Mouse (Mus musculus) hindbrain, embryonic 12.5 days (tissue): ENCODE data around the gene Slc7a1. TPM values are rescaled to one million over a fixed set of nuclear protein-coding genes. Genes with fewer than 3 reads are reported as not detected.

Experiments
- ATAC-seq: fragments of 200-750 bp; cut with Nextera tagmentation; 2 replicates; pipeline ENCODE4 v1.8.0; 2017; ENCODE audit warnings: moderate TSS enrichment; ENCODE audit not compliant: low FRiP score
- H3K27ac ChIP-seq: fragments of 300-500 bp; sonication (generic); 2 replicates; pipeline ENCODE4 v1.5.1; 2016; ENCODE audit warnings: mild to moderate bottlenecking
- H3K27me3 ChIP-seq: fragments of 300-500 bp; sonication (generic); 2 replicates; pipeline ENCODE4 v1.6.1; 2016; ENCODE audit warnings: mild to moderate bottlenecking
- H3K36me3 ChIP-seq: fragments of 300-500 bp; sonication (generic); 2 replicates; pipeline ENCODE4 v1.6.1; 2016; ENCODE audit warnings: mild to moderate bottlenecking
- H3K4me1 ChIP-seq: fragments of 300-500 bp; sonication (generic); 2 replicates; pipeline ENCODE4 v1.6.1; 2016
- H3K4me2 ChIP-seq: fragments of 300-500 bp; sonication (generic); replicated peaks from 2 replicates; pipeline ENCODE4 v1.6.1; 2016; ENCODE audit warnings: mild to moderate bottlenecking
- H3K4me3 ChIP-seq: fragments of 300-500 bp; sonication (generic); 2 replicates; pipeline ENCODE4 v1.5.1; 2016; ENCODE audit warnings: mild to moderate bottlenecking
- H3K9ac ChIP-seq: fragments of 300-500 bp; sonication (generic); 2 replicates; pipeline ENCODE4 v1.6.1; 2016; ENCODE audit warnings: mild to moderate bottlenecking, moderate library complexity
- H3K9me3 ChIP-seq: fragments of 300-500 bp; sonication (generic); replicated peaks from 2 replicates; pipeline ENCODE4 v1.6.1; 2016; ENCODE audit warnings: mild to moderate bottlenecking
- WGBS: fragments of 180-500 bp; shearing (Covaris S2); methylation state at CpG from one replicate; pipeline ENCODE4 v1.1.7; 2016; 5-methylcytosine and 5-hydroxymethylcytosine counted together
- polyA plus RNA-seq: library from polyadenylated mRNA; unstranded; fragments of >200 nt; fragmentation: Nextera tagmentation; extraction: Ambion mirVana; gene quantifications from 2 replicates; pipeline ENCODE4 v1.2.1, GENCODE M21; 2016

The Slc7a1 gene
- polyA plus RNA-seq, 1 experiment from 2014 or later, result 15.4 TPM

DNA sequence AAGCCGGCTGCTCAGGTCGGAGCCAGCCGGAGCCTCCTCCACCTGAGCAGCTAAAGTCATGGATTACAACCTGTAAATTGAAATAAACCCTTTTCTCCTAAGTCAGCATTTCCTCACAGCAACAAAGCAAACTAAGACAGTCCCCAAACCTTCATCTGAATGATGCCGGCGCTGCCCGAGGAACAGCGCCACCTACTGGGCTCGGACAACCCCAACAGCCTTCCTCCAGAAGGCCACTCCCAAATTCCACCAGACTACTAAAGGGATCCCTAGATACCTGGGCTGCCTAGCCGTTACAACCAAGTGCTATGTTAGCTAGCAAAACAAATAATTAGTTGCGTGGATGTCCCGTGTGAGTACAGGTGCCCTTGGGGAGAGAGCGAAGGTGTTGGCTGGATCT is 24.2 kb downstream of the Slc7a1 start:
- Histone ChIP-seq H3K4me1 (no peaks in the 10 kb centered on the region), H3K27ac (no peak overlapping the region), H3K9me3 (no peaks in the 10 kb centered on the region), H3K9ac (no peak overlapping the region), H3K36me3 (no peaks in the 10 kb centered on the region), H3K4me3 (no peak overlapping the region), H3K4me2 (no peak overlapping the region), H3K27me3 (no peaks in the 10 kb centered on the region)
- 70% methylated on average over 12 of the region's 12 CpGs for WGBS
- ATAC-seq, result no peak

DNA sequence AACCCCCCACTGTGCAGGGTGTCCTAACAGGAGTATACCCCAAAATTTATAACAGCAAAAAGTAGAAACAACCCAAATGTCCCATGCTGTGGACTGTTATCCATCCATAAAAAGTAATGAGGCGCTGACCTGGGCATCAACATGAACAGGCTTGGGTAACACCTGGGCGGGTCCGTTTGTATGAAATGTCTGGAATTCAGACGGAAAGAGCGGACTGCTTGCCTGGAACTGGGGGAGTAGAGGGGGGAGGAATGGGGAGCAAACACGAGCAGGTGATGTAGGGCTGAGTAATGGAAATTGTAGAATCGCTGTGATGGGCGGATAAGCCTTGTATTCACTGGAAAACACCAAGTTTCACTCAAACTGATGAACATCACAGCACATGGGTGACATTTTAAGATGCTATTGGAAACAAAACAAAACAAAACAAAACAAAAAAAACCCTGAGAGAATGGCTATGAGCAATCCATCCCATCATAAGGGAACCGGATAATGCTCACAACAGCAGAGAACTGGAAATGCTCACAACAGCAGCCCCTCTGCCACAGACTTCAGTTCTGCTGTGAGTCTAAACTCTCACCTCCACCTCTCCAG is 26.5 kb downstream of the Slc7a1 start:
- no peak for ATAC-seq
- no peaks in the 10 kb centered on the region for H3K4me1 ChIP-seq
- 0 out of 2 replicates have a peak, but pooled peaks cover 4% of the 10 kb centered on the region for H3K9me3 ChIP-seq

DNA sequence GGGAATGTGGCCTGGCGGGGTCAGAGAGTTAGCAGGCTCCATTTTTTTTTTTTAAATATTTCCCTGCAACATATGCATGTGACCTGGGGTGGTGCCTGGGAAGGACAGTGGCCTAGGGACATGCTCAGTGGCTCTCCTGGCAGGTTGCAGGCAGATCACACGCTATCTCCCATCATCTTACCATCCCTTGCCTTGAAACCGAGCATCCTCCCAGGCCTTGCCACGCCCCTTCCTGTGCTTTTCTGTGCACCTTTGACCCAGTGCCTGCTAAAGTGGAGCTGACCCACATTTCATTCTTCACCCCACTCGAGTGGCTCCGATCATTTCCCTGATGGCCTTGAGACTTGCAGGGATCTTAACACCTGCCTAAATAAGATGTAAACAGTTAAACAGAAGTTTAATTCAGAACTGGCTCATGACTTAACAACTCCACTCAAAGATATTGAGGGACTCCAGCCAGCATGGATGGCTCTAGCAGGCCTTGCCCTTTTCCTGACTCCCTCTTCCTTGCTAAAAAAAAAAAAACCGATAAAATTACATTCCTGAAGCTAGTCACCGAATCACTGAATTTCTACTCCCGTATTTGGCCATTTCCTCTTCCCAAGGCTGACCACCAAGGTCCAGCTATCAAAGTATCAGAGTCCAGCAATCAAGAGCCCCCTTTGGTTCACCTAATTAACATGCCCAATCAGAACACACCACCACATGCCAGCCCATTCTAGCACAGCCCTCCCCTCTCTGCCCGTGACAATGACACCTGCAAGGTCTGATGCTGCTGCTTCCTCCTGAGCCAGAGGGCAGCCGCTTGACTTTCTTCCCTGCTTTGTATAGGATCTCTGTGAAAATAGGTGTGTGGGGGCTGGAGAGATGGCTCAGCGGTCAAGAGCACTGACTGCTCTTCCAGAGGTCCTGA is 27.4 kb downstream of the Slc7a1 start:
- Histone ChIP-seq H3K4me2 (no peak overlapping the region), H3K9ac (no peak overlapping the region), H3K27me3 (no peaks in the 10 kb centered on the region), H3K4me3 (no peak overlapping the region), H3K9me3 (0 out of 2 replicates have a peak, but pooled peaks cover 4% of the 10 kb centered on the region), H3K27ac (no peak overlapping the region), H3K36me3 (no peaks in the 10 kb centered on the region), H3K4me1 (no peaks in the 10 kb centered on the region)
- WGBS, result 85% methylated on average over 12 of the region's 12 CpGs
- no peak for ATAC-seq

More for the DNA sequence above, 26.5 kb downstream of the Slc7a1 start:
- H3K4me3 ChIP-seq, result no peak overlapping the region
- H3K27ac ChIP-seq, result no peak overlapping the region
- H3K9ac ChIP-seq, result no peak overlapping the region
- no peaks in the 10 kb centered on the region for H3K27me3 ChIP-seq
- 90% methylated on average over 9 of the region's 9 CpGs for WGBS
- no peak overlapping the region for H3K4me2 ChIP-seq
- no peaks in the 10 kb centered on the region for H3K36me3 ChIP-seq

DNA sequence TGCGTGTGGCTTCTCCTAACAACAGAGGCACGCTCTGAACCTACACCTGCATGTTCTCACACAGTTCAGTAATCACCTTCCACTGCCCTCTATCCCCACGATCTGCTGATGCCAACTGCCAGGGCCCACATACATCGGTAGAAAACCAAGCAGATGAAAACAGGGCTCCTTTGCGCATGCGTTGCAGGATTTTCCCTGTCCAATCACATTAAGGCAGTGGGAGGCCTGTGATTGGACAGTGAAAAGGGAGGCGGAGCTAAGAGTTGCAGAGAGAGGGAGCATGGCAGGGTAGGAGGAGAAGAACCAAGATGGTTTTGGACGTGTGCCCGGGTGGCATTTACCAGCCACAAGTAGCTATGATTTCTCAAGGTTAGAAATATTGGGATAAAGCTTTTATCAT is 28.3 kb downstream of the Slc7a1 start:
- Histone ChIP-seq H3K4me1 (no peaks in the 10 kb centered on the region), H3K27me3 (no peaks in the 10 kb centered on the region), H3K36me3 (no peaks in the 10 kb centered on the region), H3K9ac (no peak overlapping the region), H3K4me3 (no peak overlapping the region), H3K9me3 (0 out of 2 replicates have a peak, but pooled peaks cover 4% of the 10 kb centered on the region), H3K27ac (no peak overlapping the region), H3K4me2 (no peak overlapping the region)
- WGBS, result 92% methylated on average over 9 of the region's 9 CpGs
- ATAC-seq, result no peak

DNA sequence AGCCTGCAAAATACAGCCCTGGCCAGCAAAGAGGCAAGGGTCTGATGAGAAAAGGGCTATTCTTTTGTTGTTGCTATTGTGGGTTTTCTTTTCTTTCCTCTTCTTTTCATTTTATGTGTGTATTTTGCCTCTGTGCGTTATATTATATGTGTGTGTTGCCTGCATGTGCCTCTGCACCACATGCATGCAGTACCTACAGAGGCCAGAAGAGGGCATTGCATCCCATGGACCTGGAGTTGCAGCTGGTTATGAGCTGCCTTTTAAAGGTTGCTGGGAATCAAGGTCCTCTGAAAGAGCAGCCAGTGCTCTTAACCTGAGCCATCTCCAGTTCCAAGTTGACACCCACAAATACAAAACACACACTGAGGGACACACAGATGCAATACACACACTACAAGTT is 29.1 kb downstream of the Slc7a1 start:
- Histone ChIP-seq H3K4me3 (no peak overlapping the region), H3K36me3 (no peaks in the 10 kb centered on the region), H3K9me3 (0 out of 2 replicates have a peak, but pooled peaks cover 4% of the 10 kb centered on the region), H3K4me2 (no peak overlapping the region), H3K9ac (no peak overlapping the region), H3K27me3 (no peaks in the 10 kb centered on the region), H3K4me1 (no peaks in the 10 kb centered on the region), H3K27ac (no peak overlapping the region)
- ATAC-seq, result no peak
- 93% methylated on average over 1 of the region's 1 CpGs for WGBS

DNA sequence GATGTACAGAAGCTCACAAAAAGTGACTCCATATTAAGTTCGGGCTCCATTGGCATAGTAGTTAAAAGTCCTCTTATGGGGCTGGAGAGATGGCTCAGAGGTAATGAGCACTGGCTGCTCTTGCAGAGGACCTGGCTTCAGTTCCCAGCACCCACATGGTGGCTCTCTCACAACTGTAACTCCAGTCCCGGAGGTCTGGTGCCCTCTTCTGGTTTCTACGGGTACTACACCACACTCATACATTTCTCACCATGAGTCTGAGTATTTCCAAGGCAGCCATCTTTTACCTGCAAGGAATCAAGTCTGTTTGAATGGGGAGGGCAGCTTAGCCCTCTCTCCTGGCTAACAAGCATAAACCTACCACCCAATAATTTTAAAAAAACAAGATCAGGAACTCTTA is 30.5 kb downstream of the Slc7a1 start:
- Histone ChIP-seq H3K9me3 (0 out of 2 replicates have a peak, but pooled peaks cover 4% of the 10 kb centered on the region), H3K27ac (no peak overlapping the region), H3K4me2 (no peak overlapping the region), H3K36me3 (no peaks in the 10 kb centered on the region), H3K27me3 (no peaks in the 10 kb centered on the region), H3K9ac (no peak overlapping the region), H3K4me1 (no peaks in the 10 kb centered on the region), H3K4me3 (no peak overlapping the region)
- no peak for ATAC-seq
- 81% methylated on average over 3 of the region's 3 CpGs for WGBS

DNA sequence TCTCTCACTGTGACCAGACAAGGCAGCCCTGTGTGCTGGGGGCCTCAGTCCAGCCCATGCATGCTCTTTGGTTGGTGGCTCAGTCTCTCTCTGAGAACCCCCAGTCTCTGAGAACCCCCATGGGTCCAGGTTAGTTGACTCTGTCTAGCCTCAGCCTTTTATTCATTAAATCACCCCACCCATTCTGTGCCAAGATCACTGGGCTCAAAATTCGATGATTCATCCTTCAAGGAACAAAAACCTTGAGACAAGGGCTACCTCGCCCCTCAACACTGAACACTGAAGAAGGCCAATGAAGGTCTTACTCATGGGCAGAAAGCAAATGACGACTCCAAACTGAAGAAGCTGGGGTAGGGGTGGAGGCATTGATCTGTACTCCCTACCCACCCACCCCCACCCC is 31.9 kb downstream of the Slc7a1 start:
- H3K4me3 ChIP-seq, result no peak overlapping the region
- 0 out of 2 replicates have a peak, but pooled peaks cover 4% of the 10 kb centered on the region for H3K9me3 ChIP-seq
- no peak overlapping the region for H3K9ac ChIP-seq
- no peak overlapping the region for H3K4me2 ChIP-seq
- H3K4me1 ChIP-seq, result 0 out of 2 replicates have a peak, but pooled peaks cover 4% of the 10 kb centered on the region
- H3K27ac ChIP-seq, result no peak overlapping the region
- no peak for ATAC-seq
- H3K36me3 ChIP-seq, result no peaks in the 10 kb centered on the region
- WGBS, result 90% methylated on average over 3 of the region's 3 CpGs
- no peaks in the 10 kb centered on the region for H3K27me3 ChIP-seq

DNA sequence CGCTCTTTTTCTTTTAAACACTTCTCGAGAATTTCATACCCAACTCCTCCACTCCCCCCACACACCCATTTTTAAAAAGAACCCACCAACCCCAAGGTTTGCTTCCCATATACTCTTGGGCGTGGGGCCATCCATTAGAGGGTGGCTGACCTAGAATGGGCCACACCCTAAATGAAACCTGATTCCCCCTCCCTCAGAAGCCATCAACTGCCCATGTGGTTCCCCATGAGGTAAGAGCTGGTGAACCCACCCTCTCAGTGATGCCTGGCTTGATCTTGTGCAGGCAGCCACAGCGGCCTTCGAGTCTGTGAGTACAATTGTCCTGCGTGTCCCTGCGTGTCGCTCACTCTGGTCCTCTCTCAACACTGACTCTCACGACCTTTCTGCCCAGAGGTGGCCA is 33.2 kb downstream of the Slc7a1 start:
- no peak for ATAC-seq
- H3K4me1 ChIP-seq, result 0 out of 2 replicates have a peak, but pooled peaks cover 4% of the 10 kb centered on the region
- no peak overlapping the region for H3K4me2 ChIP-seq
- H3K4me3 ChIP-seq, result no peak overlapping the region
- WGBS, result 91% methylated on average over 9 of the region's 9 CpGs
- 0 out of 2 replicates have a peak, but pooled peaks cover 4% of the 10 kb centered on the region for H3K9me3 ChIP-seq
- no peaks in the 10 kb centered on the region for H3K36me3 ChIP-seq
- no peak overlapping the region for H3K9ac ChIP-seq
- H3K27me3 ChIP-seq, result no peaks in the 10 kb centered on the region
- no peak overlapping the region for H3K27ac ChIP-seq

DNA sequence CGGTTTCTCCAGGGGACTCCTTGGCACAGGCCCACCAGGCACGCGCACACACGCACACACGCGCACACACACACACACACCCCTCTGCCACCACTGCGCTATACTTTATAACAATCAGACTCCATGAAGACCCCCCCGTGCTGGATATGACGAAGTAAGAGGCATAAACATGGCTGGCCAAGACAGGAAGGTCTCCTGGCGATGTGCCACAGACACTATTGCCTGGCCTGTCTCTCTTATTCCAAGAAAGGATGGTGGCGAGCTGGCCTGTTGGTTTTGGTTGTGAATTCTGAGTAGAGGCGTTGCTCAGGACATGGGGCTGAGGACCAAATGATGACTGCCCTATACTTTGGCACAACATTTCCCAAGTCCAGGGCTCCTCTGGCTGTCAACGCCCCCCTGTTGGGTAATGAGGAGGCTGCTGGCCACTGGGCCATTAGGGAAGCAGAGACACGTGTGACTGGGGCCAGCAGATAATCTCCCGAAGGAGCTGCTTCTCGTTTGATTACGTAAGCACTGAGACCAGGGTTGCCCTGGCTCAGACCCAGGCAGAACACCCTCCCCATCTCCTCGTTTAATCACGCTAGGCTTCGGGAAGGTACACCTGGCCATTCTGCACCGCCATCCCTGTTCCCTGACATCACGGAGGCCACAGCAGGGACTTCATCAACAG is 36.1 kb downstream of the Slc7a1 start:
- Histone ChIP-seq H3K4me2 (no peak overlapping the region), H3K4me3 (no peak overlapping the region), H3K9me3 (no peaks in the 10 kb centered on the region), H3K27ac (no peak overlapping the region), H3K27me3 (no peaks in the 10 kb centered on the region), H3K36me3 (no peaks in the 10 kb centered on the region), H3K4me1 (0 out of 2 replicates have a peak, but pooled peaks cover 4% of the 10 kb centered on the region), H3K9ac (no peak overlapping the region)
- WGBS, result 89% methylated on average over 22 of the region's 22 CpGs
- no peak for ATAC-seq

DNA sequence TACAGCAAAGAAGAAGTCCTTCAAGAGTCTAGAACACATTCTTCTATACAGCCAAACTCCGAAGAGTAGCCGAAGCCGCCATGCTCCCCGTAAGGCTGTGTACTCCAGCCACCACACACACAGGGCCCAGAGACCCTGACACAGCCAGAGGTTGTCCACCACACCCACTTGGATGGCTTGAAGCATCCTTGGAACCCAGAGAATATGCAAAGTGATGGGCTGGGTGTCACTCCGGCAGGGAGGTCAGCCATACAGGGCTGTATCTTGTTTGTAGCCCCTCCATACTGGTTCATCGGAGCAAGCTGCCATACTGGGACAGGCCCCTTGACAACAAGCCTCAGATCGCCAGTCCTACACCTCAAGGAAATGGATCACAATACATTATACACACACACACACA is 37.4 kb downstream of the Slc7a1 start:
- WGBS, result 95% methylated on average over 7 of the region's 7 CpGs
- Histone ChIP-seq H3K4me2 (no peak overlapping the region), H3K36me3 (no peaks in the 10 kb centered on the region), H3K27me3 (no peaks in the 10 kb centered on the region), H3K9ac (no peak overlapping the region), H3K4me3 (no peak overlapping the region), H3K9me3 (no peaks in the 10 kb centered on the region), H3K27ac (no peak overlapping the region), H3K4me1 (0 out of 2 replicates have a peak, but pooled peaks cover 4% of the 10 kb centered on the region)
- no peak for ATAC-seq

DNA sequence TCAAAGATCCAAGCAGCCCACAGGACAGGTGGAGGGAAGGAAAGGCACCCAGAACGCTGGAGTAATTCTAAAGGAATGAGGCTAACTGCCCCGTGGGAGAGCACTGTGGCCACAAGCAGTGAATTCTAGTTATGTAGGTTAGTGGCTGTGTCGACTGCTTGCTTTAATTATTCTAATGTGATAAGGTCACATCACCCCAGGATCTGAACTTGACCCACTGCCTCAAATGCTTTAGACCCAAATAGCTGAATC is 38.0 kb downstream of the Slc7a1 start:
- H3K4me3 ChIP-seq, result no peak overlapping the region
- H3K36me3 ChIP-seq, result no peaks in the 10 kb centered on the region
- no peaks in the 10 kb centered on the region for H3K9me3 ChIP-seq
- 59% methylated on average over 3 of the region's 3 CpGs for WGBS
- 0 out of 2 replicates have a peak, but pooled peaks cover 4% of the 10 kb centered on the region for H3K4me1 ChIP-seq
- H3K4me2 ChIP-seq, result no peak overlapping the region
- no peaks in the 10 kb centered on the region for H3K27me3 ChIP-seq
- H3K9ac ChIP-seq, result no peak overlapping the region
- no peak overlapping the region for H3K27ac ChIP-seq
- no peak for ATAC-seq

DNA sequence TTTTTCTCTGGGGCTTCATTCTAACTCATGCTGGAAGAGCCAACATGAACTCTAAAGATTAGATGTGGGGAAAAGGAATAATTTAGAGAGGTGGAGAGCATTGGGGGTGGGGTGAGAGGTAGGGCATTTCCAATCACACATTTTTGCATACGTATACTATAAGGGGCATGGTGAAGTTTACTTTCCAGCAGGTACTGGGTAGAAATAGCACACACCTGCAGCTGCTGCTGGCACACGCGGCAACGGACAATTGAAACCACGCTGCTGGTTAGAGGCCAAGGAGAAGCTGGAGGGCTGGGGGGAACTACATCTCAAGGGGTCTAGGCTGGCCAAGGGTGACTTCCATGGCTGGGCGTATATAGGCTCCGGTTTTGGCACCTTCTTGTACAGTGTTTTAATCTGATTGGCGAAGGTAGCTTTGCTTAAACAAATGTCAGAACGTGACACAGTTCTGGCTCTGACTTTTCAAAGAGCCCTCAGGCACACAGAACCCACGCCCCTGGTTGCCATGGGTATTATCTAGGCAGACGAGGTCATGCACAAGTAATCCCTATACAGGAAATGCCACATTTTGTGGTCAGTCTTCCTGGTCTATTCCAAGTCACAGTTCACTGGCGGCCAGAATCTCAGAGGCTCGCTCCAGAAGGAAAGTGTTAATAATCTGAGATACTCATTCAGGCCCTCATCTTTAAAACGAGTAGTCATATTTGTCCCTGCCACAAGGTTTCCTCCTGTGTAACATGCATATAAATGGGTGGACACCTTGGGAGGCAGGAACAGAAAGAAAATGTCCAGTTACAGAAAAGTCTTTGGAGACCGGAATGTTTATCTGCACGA is 38.6 kb downstream of the Slc7a1 start:
- Histone ChIP-seq H3K36me3 (no peaks in the 10 kb centered on the region), H3K4me1 (0 out of 2 replicates have a peak, but pooled peaks cover 4% of the 10 kb centered on the region), H3K9ac (no peak overlapping the region), H3K27me3 (no peaks in the 10 kb centered on the region), H3K27ac (no peak overlapping the region), H3K4me3 (no peak overlapping the region), H3K4me2 (no peak overlapping the region), H3K9me3 (no peaks in the 10 kb centered on the region)
- WGBS, result 75% methylated on average over 16 of the region's 16 CpGs
- no peak for ATAC-seq
